Mouse (Mus musculus) forebrain, embryonic 10.5 days (tissue): ENCODE data around the gene Ptpn3. TPM values are rescaled to one million over a fixed set of nuclear protein-coding genes. Genes with fewer than 3 reads are reported as not detected.
A peak's percentile ranks its signal among the peaks of the same experiment; 100 is the strongest.

ENCODE experiments used
- DNase-seq: peaks from one replicate; pipeline ENCODE4 v3.0.0-alpha.2; 2017; ENCODE audit warnings: low spot score; ENCODE audit errors: extremely low spot score
- H3K27ac ChIP-seq: fragments of 300-500 bp; sonication (generic); 2 replicates; pipeline ENCODE4 v1.5.1; 2016; ENCODE audit warnings: mild to moderate bottlenecking
- H3K27me3 ChIP-seq: fragments of 300-500 bp; sonication (generic); 2 replicates; pipeline ENCODE4 v1.6.1; 2016; ENCODE audit warnings: mild to moderate bottlenecking; ENCODE audit not compliant: poor library complexity, severe bottlenecking
- H3K36me3 ChIP-seq: fragments of 300-500 bp; sonication (generic); replicated peaks from 2 replicates; pipeline ENCODE4 v1.6.1; 2016; ENCODE audit warnings: mild to moderate bottlenecking, moderate library complexity
- H3K4me1 ChIP-seq: fragments of 300-500 bp; sonication (generic); 2 replicates; pipeline ENCODE4 v1.6.1; 2016
- H3K4me3 ChIP-seq: fragments of 300-500 bp; sonication (generic); 2 replicates; pipeline ENCODE4 v1.5.1; 2016; ENCODE audit warnings: mild to moderate bottlenecking, moderate library complexity
- H3K9me3 ChIP-seq: fragments of 300-500 bp; sonication (generic); 2 replicates; pipeline ENCODE4 v1.6.1; 2016; ENCODE audit warnings: mild to moderate bottlenecking, moderate library complexity
- WGBS: fragments of 180-500 bp; shearing (Covaris S2); methylation state at CpG from one replicate; pipeline ENCODE4 v1.1.7; 2016; 5-methylcytosine and 5-hydroxymethylcytosine counted together
- polyA plus RNA-seq: library from polyadenylated mRNA; unstranded; fragments of >200 nt; fragmentation: Nextera tagmentation; extraction: Ambion mirVana; gene quantifications from 2 replicates; pipeline ENCODE4 v1.2.1, GENCODE M21; 2016

The Ptpn3 gene
- polyA plus RNA-seq, 1 experiment from 2014 or later, result 1.3 TPM

GRCm38 (mm10) chr4:57244874-57245273, 56.8 kb downstream of the Ptpn3 start:
- no peaks in the 10 kb centered on the region for H3K9me3 ChIP-seq
- no peak for DNase-seq
- no peaks in the 10 kb centered on the region; the same call in 1 of the 2 replicates for H3K27me3 ChIP-seq
- 92% methylated on average over 10 of the region's 10 CpGs for WGBS
- no peak overlapping the region for H3K27ac ChIP-seq
- no peaks in the 10 kb centered on the region for H3K36me3 ChIP-seq
- H3K4me1 ChIP-seq, result peaks cover 15% of the 10 kb centered on the region
- no peak overlapping the region for H3K4me3 ChIP-seq

- Histone ChIP-seq H3K9me3 (no peaks in the 10 kb centered on the region), H3K4me1 (peaks cover 8% of the 10 kb centered on the region), H3K27ac (peak overlapping the region; percentile 37; the same call in 1 of the 2 replicates), H3K4me3 (no peak overlapping the region), H3K36me3 (no peaks in the 10 kb centered on the region), H3K27me3 (no peaks in the 10 kb centered on the region)
- DNase-seq, result peak; percentile 23
- 45% methylated on average over 11 of the region's 11 CpGs for WGBS
Observed at GRCm38 (mm10) chr4:57243312-57243711, 58.3 kb downstream of the Ptpn3 start.

DNA sequence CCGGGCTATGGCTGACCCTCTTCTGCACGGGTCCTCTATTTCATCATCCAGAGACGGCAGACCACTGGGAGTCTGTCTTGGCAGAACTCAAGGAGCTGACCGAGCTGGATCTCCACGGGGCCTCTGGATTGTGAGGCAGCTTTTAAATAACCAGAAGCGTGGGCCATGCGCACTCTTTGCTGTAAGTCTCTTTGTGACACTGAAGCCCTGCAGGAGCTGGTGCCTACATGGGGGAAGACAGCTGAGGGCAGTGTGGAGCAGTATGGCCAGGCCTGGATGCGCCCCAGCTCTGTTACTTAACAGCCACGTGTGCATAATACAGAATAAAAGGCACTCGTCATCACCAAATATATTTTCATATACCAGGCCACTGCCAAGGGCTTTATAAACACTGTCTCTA, 60.7 kb downstream of the Ptpn3 start:
- Histone ChIP-seq H3K27me3 (no peaks in the 10 kb centered on the region), H3K4me1 (peaks cover 8% of the 10 kb centered on the region), H3K36me3 (no peaks in the 10 kb centered on the region), H3K4me3 (no peak overlapping the region), H3K27ac (no peak overlapping the region), H3K9me3 (no peaks in the 10 kb centered on the region)
- WGBS, result 89% methylated on average over 10 of the region's 10 CpGs
- DNase-seq, result no peak

DNA sequence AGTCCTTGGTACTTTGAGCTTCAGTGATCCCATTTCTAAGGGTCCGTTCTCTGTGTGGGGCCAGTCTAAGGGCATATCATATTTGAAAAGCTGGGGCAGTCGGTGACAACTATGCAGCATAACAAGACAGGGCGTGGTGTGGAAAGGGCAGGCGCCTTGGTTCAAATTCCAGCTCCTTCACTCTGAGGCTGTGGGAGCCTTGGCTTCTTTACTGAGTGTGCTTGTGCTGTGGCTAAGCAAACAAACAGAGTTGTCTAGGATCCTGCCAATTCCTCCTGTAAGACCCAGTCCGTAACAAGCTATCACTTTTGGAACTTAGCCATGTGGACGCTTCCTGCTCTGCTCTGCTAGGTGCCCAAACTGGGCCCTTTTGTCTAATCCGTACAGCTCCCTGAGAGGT, 61.5 kb downstream of the Ptpn3 start:
- H3K4me1 ChIP-seq, result peaks cover 8% of the 10 kb centered on the region
- no peaks in the 10 kb centered on the region for H3K27me3 ChIP-seq
- H3K27ac ChIP-seq, result no peak overlapping the region
- no peaks in the 10 kb centered on the region for H3K9me3 ChIP-seq
- no peaks in the 10 kb centered on the region for H3K36me3 ChIP-seq
- H3K4me3 ChIP-seq, result no peak overlapping the region
- WGBS, result 83% methylated on average over 7 of the region's 7 CpGs
- no peak for DNase-seq

GRCm38 (mm10) chr4:57239112-57239511, 62.5 kb downstream of the Ptpn3 start:
- Histone ChIP-seq H3K4me1 (peaks cover 8% of the 10 kb centered on the region), H3K27me3 (no peaks in the 10 kb centered on the region), H3K27ac (no peak overlapping the region), H3K9me3 (no peaks in the 10 kb centered on the region), H3K4me3 (no peak overlapping the region), H3K36me3 (no peaks in the 10 kb centered on the region)
- no peak for DNase-seq
- whole genome bisulfite sequencing, result 78% methylated on average over 6 of the region's 6 CpGs

DNA sequence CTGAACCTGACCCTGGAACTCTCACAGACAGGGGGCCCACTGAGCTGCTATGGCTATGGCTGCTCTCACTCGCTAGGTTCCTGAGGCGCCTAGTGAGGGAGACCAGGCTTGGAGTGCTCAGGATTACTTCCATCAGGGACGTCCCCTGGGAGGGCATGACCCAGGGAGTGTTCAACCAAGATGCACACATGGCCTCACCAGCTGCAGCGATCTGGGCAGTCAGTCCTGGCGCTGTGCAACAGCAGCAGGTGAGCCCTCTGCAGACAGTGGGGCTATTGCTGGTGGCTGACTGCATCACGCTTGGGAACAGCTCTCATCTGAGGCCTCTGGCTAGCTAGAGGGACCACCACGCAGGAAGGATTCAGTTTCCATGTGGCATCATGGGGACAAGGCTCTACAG, 63.5 kb downstream of the Ptpn3 start:
- no peak for DNase-seq
- Histone ChIP-seq H3K27me3 (no peaks in the 10 kb centered on the region), H3K36me3 (no peaks in the 10 kb centered on the region), H3K9me3 (no peaks in the 10 kb centered on the region), H3K27ac (no peak overlapping the region), H3K4me3 (no peak overlapping the region), H3K4me1 (peaks cover 4% of the 10 kb centered on the region)
- 86% methylated on average over 7 of the region's 7 CpGs for WGBS

- 90% methylated on average over 5 of the region's 5 CpGs for WGBS
- H3K9me3 ChIP-seq, result no peaks in the 10 kb centered on the region
- H3K36me3 ChIP-seq, result no peaks in the 10 kb centered on the region
- no peaks in the 10 kb centered on the region for H3K27me3 ChIP-seq
- 0 out of 2 replicates have a peak, but pooled peaks cover 2% of the 10 kb centered on the region for H3K4me1 ChIP-seq
- no peak overlapping the region for H3K4me3 ChIP-seq
- H3K27ac ChIP-seq, result no peak overlapping the region
- no peak for DNase-seq
Observed at GRCm38 (mm10) chr4:57236513-57236912, 65.1 kb downstream of the Ptpn3 start.

DNA sequence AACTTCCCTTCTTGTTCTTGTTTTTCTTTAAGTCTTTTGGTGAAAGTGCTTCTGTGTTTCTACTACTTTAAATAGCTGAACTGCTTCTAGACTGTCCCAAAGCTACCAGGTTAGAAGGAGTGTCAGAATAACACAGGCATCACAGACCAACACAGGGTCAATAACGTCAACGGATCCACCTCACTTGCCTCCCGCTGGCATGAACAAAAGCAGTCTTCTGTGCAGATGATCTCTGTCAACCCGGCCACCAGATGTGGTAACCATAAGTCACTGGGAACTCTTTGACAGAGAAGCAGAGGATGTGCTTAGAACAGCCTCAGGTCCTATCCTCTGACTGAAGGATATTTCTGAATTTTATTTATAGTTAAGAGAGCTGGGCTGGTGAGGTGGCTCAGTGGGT, 65.9 kb downstream of the Ptpn3 start:
- WGBS, result 84% methylated on average over 4 of the region's 4 CpGs
- Histone ChIP-seq H3K4me1 (peaks cover 10% of the 10 kb centered on the region; the same call in 1 of the 2 replicates), H3K4me3 (no peak overlapping the region), H3K9me3 (no peaks in the 10 kb centered on the region), H3K27ac (no peak overlapping the region), H3K27me3 (no peaks in the 10 kb centered on the region), H3K36me3 (no peaks in the 10 kb centered on the region)
- DNase-seq, result no peak

DNA sequence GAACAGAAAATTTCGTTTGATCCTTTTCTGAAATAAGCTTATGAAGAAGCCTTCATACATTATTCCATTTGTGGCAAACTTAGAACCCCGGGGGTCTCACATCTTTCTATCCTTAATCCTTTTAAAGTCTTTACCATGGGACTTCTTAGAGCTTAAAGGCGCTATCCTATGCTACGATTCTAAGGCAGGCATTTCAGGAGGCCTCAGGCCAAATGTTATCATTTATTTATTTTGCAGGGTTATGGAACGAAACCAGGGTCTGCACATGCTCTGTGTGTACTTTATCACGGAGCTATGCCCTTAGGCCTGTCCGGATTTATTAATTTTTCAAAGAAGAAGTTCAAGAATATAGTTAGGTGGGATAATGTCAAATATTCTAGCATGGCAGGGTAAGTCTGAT, 67.3 kb downstream of the Ptpn3 start:
- Histone ChIP-seq H3K9me3 (no peaks in the 10 kb centered on the region), H3K27ac (no peak overlapping the region), H3K27me3 (no peaks in the 10 kb centered on the region), H3K4me3 (no peak overlapping the region), H3K4me1 (peaks cover 15% of the 10 kb centered on the region), H3K36me3 (no peaks in the 10 kb centered on the region)
- no peak for DNase-seq
- 84% methylated on average over 7 of the region's 7 CpGs for WGBS

GRCm38 (mm10) chr4:57232439-57232838, 69.2 kb downstream of the Ptpn3 start:
- Histone ChIP-seq H3K36me3 (no peaks in the 10 kb centered on the region), H3K4me1 (peaks cover 24% of the 10 kb centered on the region), H3K4me3 (no peak overlapping the region), H3K9me3 (no peaks in the 10 kb centered on the region), H3K27me3 (no peaks in the 10 kb centered on the region), H3K27ac (no peak overlapping the region)
- WGBS, result 87% methylated on average over 8 of the region's 8 CpGs
- DNase-seq, result no peak

GRCm38 (mm10) chr4:57231323-57231722, 70.3 kb downstream of the Ptpn3 start:
- Histone ChIP-seq H3K36me3 (no peaks in the 10 kb centered on the region), H3K9me3 (no peaks in the 10 kb centered on the region), H3K4me1 (peaks cover 24% of the 10 kb centered on the region), H3K27ac (no peak overlapping the region), H3K4me3 (no peak overlapping the region), H3K27me3 (no peaks in the 10 kb centered on the region)
- DNase-seq, result no peak
- 92% methylated on average over 9 of the region's 9 CpGs for WGBS

GRCm38 (mm10) chr4:57230341-57230740, 71.3 kb downstream of the Ptpn3 start:
- 85% methylated on average over 7 of the region's 7 CpGs for WGBS
- no peak for DNase-seq
- H3K4me3 ChIP-seq, result no peak overlapping the region
- no peaks in the 10 kb centered on the region for H3K36me3 ChIP-seq
- H3K27ac ChIP-seq, result no peak overlapping the region
- no peaks in the 10 kb centered on the region for H3K9me3 ChIP-seq
- peaks cover 24% of the 10 kb centered on the region for H3K4me1 ChIP-seq
- no peaks in the 10 kb centered on the region for H3K27me3 ChIP-seq

DNA sequence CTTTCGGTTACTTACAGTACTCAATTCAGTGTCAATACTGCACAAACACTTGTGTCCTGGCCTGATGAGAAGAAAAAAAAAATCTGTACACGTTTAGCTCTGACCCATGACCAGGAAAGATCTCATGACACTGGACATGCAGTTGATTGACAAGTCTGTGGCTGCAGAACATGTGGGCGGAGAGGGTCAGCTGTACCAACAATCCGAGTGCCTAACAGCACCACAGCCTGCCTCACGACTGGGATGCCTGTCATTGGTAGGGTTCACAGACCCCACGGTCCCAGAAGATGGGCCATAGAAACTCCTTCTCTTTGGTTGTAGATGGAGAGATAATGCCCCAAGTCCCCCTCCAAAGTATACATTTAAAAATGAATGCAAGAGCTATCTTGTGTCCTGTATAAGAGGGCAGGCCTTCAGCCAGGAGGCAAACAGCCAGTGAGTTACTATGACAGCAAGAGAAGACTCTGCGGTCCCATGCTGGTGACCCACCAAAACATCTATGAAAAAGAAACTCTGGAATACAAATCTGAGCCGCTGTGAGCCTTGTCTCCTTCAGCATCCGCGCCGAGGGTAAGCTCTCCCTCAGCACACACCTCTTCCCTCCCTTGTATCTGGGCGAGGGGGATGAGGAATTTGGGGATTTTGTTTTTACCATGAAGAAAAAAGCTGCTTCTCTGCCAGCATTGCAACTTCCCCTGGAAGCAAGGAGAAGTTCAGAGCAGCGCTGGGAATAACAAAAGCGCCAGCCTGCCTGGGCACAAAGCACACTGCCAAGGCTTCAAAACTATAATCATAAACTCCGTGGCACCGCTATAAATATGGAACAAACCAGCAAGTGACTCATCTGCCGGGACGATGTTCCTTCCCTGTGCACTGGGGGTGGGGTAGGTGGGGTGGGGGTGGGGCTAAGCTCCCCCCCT, 72.8 kb downstream of the Ptpn3 start:
- H3K4me3 ChIP-seq, result no peak overlapping the region
- no peaks in the 10 kb centered on the region for H3K9me3 ChIP-seq
- DNase-seq, result no peak
- no peaks in the 10 kb centered on the region for H3K36me3 ChIP-seq
- H3K27me3 ChIP-seq, result no peaks in the 10 kb centered on the region
- no peak overlapping the region for H3K27ac ChIP-seq
- 82% methylated on average over 18 of the region's 18 CpGs for WGBS
- peaks cover 24% of the 10 kb centered on the region for H3K4me1 ChIP-seq
